Mouse (Mus musculus) lung, postnatal 4 days (tissue): Measurements from ENCODE around the gene Xpo5.

Source experiments
- DNase-seq, 2 experiments: peaks; one replicate each; pipeline ENCODE4 v3.0.0; 2021

The Xpo5 gene

DNA sequence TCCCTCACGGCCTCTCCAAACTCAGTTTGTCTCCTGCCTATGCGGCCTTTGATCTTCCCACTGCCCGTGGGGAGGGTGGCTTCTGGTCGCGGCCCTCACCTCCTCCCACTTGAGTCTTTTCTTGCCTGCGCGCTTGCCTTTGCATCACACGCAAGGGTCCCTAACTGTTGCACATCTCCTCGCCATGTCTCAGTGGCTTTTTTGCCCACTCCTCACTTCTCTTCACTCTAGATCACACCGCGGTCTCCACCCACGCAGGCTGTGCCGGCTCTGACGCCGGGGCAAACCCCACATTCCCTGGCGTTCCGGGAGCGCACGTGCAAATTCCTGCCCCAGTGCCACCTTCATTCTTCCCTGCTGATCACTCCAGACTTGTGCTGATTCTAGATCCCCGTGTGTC lies 496 bp downstream of the Xpo5 start:
- DNase-seq: peak in 1 of 2 experiments; percentile 42

DNA sequence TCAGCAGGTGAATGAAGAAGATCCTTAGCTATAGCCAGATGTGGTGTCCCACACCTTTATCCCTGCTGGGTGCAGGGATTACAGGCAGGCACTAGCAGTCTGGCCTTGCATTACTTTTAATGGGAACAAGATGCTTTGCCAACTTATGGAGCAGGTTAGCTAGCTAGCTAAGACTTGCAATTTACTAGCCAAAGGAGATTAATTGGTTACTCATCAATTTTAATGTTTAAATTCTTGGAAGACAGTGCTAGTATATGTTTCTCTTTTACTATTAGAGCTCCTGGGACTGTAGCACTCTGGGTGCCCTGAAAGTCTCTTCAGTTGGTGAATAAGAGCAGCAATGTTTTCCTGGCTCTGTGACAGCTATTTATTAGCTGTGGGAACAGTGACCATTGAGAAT lies 4.1 kb downstream of the Xpo5 start:
- no peak for DNase-seq

DNA sequence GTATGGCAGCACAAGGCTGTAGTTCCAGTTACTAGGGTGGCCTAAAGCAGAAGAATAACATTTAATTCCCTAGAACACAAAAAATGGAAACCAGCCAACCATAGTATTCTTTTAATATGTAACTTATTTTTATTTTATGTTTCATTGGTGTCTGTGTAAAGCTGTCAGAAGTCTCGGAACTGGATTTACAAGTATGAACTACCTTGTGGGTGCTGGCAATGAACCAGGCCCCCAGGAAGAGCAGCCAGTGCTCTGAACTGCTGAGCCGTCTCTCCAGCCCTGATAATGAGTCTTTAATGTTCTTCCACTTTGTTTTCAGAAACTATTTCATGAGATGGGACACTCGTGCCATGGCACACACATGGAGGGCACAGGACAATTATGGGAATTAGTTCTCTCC lies 8.0 kb downstream of the Xpo5 start:
- DNase-seq: no peak

DNA sequence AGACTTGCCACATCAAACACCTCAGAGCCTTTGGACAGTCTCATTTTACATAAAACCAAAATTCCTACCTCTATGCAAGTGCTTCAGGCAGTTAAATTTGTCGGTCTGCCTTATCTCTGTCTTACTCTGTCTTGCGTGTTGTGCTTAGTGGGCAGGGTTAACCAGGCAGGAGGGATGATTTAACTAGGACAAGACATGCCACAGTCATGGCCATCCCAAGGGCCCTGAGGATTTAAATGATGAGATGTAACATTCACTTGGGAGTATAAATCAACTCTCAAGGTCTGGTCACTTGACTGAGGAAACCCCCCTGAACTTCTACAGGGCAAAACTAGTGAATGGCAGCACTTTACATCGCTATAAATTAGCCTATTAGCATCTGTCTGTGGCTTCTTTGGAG lies 19.0 kb downstream of the Xpo5 start:
- DNase-seq: no peak

DNA sequence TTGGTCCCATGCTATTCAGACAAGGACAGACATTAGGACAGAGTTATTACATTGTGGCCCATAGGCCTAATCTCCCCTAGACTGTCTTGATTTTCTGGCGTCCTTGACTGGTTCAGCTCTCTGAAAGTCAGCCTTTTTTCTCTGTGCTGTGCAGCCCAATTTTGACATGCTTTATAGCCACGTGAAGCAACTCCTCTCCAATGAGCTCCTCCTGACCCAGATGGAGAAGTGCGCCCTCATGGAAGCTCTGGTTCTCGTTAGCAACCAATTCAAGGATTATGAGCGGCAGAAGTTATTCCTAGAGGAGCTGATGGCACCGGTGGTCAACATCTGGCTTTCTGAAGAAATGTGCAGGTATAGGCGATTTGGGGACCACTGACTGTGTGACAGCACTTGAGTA lies 25.0 kb downstream of the Xpo5 start:
- DNase-seq: no peak

DNA sequence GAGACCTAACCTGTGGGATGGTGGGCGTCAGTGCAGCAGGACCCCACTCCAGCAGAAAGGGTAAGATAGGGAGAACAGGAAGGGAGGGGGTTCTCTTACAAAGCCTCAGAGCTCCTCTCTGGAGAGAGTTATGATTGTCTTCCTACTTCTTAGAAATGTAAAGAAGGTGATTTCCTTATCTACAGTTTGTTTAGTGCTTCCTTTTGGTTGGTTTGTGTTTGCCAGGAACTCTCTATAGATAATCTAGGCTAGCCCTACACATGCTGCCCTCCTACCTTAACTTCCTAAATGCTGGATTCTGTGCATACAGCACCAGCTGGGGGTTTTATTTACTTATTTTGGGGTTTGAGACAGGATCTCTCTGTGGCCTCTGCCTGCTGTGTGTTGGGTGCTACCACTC lies 33.5 kb downstream of the Xpo5 start:
- no peak for DNase-seq

DNA sequence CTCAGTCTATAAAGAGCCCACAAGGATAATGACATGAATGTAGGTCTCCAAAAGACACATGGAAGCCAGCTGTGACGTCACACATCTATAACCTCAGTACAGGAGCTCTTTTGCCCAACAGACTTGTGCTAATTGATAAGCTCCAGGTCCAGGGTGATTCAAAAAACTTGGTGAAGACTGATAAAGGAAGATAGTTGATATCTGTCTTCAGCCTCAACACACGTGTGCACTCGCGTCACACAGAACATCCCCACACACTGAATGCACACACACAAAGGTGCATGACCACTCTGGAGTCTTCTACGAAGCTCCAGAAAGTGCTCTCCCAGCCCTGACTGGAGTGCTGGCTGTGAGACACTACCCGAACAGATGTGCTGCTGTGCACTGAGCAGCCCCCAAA lies 34.5 kb downstream of the Xpo5 start:
- no peak for DNase-seq

DNA sequence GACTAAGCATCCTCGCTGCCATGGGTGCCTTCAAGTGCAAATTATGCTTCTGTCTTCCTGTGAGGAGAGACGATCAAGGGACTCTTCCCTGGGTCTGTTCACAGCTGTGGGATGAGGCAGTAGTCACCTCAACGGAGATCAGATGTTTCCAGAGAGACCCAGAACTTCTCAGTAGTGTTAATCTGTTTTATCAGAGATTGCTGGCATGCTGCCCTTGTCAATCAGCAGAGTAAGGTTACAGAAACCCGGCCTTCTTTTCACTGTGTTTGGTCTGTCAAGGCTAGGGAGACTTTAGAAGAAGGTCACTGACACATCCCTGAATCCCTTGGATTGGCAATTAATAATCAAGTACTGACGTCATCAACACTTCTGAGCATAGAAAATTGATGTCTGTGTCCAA lies 34.9 kb downstream of the Xpo5 start:
- no peak for DNase-seq

DNA sequence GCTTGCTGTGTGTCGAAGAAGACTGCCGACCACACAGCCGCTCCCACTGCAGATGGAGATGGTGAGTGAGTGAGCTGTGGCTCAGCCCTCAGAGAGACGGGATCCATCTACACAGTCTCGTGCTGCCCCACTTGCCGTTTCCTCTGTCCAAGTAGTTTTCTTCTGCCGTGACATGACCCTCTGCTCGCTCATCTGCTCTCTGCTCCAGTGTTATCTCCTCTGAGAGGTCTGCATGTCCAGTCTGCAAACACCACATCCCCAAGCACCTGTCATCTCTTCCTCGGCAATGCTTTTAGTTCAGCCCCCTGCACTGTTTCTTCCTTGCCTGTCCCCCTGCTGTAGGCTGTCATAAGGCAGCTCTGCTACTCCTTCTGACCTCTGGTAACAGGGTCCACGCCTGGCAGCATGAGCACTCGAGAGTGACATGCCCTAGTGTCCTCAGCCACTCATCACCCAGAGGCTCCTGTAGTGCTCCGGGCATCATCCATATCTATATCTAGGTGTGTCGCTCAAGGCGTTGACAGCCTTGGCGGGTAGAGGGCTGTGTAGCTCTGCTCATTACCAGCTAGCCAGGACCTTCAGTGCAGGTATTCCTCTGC lies 37.0 kb downstream of the Xpo5 start:
- DNase-seq: no peak

DNA sequence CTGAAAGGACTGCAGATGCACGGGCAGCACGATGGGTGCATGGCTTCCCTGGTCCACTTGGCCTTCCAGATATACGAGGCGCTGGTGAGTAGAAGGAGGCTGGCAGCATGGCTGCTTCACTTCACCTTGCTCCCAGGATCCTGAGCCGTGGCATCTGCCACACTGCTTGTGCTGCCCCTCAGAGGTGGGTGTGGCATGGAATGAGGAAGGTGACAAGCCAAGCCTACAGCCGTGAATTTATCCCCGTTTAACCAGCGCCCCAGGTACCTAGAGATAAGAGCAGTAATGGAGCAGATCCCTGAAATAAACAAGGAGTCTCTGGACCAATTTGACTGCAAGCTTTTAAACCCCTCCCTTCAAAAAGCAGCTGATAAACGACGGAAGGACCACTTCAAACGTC lies 38.9 kb downstream of the Xpo5 start:
- peak in 1 of 2 experiments; percentile 34 for DNase-seq

DNA sequence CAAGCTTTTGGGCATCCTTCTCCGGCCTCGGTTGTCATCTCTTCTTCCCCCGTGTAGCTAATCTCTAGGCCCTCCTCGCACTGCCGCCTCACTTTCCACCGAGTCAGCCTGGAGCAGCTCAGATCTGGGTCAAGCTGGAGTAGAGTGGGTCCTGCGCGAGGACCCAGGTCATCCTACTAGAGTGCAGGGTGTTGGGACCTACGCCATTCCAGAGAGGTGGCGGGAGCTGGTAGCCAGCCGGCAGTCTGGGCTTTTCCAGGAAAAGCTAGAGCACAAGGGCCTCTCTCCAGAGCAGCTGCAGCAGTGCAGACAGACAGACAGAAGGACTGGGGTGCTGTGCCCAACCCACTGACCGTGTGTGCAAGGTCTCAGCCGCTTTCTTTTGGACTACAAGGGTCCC lies 39.7 kb downstream of the Xpo5 start:
- DNase-seq: peak; percentile 21 to 57

DNA sequence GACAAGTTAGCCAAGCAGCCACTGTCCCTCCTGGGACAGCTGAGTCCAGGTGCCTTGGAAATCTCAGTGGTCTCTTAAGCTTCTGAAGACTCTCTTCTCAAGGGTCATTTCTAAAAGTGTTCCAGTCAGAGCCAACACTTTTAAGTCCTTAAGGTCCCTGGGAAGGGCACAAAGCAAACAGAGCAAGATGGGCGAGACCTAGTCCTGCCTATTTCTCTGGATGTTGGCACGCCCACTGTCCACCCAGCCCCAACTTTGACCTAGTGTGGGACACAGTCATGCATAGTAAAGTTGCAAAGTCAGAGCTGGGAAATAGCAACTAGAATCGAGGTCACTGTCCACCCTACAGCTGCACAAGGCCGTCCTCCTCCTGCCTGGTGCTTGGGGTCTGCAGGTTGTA lies 40.4 kb downstream of the Xpo5 start:
- peak; percentile 56 to 78 for DNase-seq

DNA sequence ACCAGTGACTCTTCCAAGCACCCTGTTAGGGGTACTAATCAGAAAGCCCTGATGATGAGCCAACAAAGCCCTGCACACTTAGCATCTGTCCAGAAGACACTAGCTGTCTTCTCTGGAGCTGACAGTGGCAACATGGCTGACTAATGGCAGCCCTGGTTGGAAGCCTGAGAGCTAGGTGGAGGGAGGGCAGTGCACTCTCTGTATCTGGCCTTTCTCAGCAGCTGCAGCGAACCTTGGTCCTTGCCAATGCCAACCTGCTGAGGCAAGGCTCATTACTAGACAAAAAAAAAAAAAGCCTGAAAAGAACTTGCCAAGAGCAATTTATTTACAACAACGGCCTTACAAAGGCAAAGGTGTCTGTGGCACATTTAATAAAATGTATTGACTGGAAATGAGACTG lies 41.0 kb downstream of the Xpo5 start:
- DNase-seq: no peak

DNA sequence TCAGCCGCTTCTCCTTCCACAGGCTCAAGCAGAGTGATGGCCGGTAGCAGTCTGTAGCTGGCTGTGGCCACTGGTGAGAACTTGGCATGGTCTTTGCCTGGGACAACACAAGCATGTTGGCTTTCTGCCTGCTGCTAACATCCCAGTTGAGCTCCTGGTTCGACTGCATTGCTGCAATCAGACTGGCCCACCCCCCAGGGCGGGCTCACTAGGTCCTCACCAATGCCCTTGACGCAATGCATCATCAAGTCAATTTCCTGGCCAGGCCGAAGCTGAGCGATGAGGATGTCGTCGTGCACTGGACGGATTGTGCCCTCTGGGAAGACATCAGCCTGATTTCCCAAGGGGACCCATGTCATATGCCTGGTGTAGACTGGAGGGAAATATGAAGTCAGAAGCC lies 42.0 kb downstream of the Xpo5 start:
- DNase-seq: peak; percentile 71 to 87

DNA sequence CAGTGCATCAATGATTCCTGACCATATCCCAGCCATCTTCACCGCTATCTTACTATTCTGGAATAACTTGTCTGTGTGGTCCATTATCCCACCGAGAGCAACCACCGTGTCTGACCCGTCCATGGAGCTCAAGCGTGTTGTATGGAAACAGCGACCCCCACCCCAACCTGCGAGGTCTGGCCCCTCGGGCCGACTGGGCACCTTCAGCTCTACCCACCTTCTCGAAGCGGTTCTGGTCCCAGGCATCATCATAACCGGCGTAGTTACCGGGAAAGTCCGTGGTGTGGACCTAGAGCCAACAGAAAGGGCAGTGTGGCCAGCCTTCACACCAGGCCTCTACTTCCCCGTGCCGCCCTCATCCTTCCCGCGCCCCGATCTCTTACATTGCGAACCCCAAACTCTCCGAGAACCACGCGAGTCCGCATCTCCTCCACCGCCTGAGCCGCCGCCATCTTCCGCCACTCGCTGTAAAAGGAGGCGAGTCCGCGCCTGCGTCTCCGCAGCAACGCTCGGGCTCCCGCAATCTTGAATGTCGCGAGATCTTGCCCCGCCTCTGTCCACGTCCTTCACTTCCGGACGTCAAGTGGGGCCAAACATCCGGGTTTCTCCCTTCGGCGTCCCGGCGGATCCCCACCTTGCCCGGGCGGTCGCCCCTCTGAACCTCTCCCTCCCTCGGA lies 45.1 kb downstream of the Xpo5 start, which contains the start of the genes Polr1c and Yipf3:
Gene Polr1c, minus strand, starts transcription at position 543 of the 677 bp plus-strand sequence.
Gene Yipf3, plus strand, starts transcription at position 569 of the 677 bp plus-strand sequence.
- DNase-seq: peak; percentile 97

DNA sequence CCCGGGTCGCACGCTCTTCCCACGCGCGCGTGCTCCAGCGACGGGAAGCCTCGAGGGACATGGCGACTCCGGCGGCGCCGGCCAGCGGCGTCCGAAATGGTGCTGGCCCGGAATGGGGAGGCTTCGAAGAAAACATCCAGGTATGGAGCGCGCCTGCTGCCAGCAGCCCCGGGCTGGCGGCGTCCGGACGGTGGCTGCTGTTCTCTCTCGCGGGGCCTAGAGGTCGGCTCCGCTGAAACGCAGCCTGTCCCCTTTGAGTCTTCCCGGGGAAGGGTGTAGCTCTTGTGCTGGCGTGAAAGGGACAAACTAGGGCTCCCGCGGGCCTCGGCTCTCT lies 45.6 kb downstream of the Xpo5 start:
- DNase-seq: no peak

DNA sequence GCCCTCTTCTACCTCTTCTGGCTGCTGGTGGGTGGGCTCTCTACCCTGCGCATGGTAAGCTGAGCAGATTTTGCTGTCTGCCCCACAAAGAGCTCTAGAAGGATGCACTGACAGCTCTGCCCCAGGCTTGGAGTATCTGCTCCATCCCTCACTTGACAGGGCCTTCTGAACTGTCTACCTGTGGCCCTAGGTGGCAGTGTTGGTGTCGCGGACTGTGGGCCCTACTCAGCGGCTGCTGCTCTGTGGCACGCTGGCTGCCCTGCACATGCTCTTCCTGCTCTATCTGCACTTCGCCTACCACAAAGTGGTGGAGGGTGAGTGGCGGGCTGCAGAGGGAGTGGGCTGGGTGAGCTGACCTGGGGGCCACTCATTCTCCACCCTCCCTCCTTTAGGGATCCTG lies 48.6 kb downstream of the Xpo5 start:
- DNase-seq: no peak

DNA sequence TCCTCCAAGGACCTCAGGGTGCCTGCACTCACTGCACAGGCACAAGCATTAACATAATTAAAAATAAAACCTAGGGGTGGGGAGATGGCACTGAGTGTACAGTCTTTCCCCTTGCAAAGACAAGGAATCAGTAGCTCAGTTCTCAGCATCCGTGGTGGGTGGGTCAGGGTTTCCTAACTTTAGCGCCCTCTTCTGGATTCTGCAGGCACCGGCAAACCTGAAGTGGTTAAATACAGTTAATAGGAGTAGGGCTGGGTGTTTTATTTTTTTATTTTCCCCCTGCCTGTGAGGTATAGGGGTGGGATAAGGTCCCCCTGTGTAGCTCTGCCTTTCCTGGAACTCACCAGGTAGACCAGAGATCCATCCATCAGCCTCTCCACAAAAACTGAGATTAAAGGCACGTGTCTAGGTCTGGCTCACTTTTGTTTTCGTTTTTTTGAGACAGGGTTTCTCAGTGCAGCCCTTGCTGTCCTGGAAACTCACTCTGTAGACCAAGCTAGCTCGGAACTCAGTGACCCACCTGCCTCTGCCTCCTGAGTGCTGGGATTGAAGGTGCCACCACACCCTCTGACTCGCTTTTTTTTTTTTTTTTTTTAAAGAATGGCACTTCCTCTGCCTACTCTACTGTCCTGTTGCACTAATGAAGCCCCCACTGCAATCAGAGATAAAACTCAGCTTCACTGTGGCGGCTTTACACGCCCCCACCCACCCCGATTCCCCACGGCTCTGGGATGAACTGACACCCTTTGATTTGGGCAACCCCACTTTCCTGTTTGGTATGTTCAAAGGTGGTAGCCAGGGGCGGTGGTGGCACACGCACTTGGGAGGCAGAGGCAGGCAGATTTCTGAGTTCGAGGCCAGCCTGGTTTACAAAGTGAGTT lies 50.2 kb downstream of the Xpo5 start:
- DNase-seq: peak in 1 of 2 experiments; percentile 63

DNA sequence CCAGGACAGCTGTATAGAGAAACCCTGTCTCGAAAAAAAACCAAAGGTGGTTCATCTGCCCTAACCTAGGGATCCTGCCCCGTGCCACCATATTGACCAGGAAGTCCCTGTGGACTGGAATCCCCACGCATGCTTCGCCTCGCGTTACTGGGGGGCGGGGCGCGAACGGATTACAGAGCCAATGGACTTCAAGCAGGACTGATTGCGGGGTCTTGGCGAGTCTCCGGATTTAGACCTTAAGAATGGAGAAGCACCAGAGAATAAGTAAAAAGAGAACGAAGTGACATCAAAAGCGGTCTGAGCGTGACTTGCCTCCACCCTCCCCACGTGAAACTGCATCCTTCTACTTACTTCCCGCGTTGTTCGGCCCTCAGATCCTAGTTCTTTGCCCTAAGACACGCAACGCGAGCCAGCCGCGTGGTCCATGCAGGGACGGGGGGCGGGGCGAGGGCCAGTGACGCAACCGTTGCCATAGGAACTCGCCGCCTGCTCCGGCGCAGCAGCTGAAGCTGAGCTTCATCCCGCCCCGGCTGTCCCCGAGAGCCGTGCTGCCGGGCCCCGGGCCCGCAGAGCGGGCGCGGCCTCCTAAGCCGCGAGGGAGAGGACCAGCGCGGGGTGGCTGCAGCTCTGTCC lies 51.0 kb downstream of the Xpo5 start, which contains the start of gene Lrrc73:
Gene Lrrc73, plus strand, starts transcription at position 80 of the 633 bp plus-strand sequence.
- DNase-seq: peak; percentile 92 to 93

DNA sequence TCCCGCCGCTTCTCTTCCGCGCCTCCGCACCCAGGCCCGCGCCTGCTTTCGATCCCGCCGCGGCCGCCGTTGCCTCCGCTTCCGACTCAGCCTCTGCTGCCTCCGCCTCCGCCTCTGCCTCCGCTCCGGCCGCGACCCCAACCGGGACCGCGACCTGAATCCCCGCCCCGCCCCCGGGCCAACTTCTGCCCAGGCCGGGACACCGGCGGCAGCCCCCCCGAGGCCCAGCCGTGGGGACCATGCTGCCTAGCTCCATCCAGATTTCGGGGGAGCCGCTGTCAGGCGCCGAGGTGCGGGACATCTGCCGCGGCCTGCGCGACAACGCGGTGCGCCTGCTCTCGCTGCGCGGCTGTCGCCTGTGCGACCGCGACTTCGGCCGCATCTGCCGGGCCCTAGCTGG lies 51.5 kb downstream of the Xpo5 start:
- DNase-seq: no peak

DNA sequence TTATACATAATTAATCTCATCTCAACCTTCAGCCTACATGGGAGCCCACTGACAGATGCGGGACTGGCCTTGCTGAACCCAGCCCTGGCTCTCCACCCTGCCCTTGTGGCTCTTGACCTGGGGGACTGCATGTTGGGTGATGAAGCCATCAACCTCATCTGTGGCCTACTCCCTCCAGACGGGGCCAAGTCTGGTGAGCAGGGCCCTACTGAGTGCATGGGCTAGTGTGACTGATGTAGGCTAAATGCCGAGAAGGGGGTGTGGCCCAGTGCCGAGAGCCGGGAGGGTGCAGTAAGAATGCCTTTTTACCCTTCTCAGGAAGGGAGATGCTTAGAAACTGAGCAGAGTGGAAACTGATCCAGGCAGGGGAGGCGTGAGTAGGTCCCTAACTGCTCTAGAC lies 52.6 kb downstream of the Xpo5 start:
- no peak for DNase-seq

DNA sequence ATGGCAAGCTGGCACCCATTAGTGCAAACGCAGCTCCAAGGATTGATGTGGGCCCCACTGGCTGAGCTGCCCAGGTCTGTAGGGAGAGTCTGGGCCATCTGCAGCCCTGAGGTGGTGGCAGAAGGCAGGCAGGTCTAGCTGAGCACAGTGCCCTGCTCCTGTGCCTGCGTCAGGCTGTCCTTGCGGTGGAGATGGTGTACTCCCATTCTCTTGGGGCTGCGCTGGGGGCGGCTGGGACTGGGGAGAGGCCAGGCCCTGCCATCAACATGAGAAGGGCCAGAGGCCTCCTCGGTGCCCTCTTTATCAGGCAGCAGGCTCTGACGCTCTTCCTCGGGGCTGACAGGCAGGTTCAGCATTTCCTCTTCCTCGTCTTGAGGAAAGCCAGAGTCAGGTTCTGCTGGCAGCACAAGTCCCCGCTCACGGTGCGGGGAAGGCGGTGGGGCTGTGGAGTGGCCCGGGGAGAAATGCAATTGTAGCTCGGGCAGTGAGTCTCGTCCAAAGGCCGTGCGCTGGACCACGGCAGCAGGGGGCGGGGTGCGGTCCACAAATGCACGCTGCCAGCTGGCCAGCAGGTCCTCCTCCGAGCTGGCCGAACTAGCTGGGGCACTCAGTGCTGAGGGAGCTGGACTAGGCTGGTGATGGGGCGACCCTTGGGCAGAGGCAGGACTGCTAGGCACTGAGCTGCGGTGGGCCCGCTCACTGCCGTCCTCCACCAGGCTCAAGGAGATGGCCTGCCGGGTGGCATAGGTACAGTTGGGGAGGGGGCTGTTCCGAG lies 55.9 kb downstream of the Xpo5 start:
- DNase-seq: peak in 1 of 2 experiments; percentile 30

DNA sequence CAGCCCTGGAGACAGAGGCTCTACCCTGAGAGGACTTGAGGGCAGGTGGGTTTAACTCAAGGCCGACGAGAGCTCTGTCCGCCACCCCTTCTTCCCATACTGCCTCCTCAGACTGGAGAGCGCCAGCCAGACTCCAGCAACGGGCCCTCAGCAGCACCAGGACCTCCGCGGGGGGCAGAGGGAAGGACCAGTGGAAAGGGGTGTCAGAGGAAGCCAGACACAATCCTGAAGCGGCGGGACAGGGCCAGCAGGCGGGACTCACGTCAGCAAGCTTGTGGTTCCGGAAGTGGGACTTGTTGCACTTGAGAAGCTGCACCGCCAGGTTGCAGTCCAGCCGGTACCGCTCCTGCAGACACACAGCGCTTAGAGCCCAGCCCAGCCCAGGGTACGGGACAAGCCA lies 57.1 kb downstream of the Xpo5 start:
- DNase-seq: peak in 1 of 2 experiments; percentile 31
